Mouse (Mus musculus) heart, adult 2 months (tissue): ENCODE measurements around the gene Trim44.

Experiments used
- CTCF ChIP-seq: fragments of 200-600 bp; IDR thresholded peaks from 2 replicates; pipeline ENCODE4 v1.8.1; 2022; ENCODE audit warnings: antibody characterized with exemption, mild to moderate bottlenecking, moderate library complexity
- POLR2A ChIP-seq: fragments of 200-500 bp; IDR thresholded peaks from 2 replicates; pipeline ENCODE4 v1.6.1; 2011; ENCODE audit warnings: mild to moderate bottlenecking, low read depth, low read length, control low read depth; ENCODE audit not compliant: insufficient read depth

- TF ChIP-seq CTCF (no peak), POLR2A (no peak)
Measured at GRCm38 (mm10) chr2:102341429-102341828, 66.2 kb downstream of the Trim44 start.
